Mouse (Mus musculus): ENCODE measurements around the gene Tmem51.

DNA sequence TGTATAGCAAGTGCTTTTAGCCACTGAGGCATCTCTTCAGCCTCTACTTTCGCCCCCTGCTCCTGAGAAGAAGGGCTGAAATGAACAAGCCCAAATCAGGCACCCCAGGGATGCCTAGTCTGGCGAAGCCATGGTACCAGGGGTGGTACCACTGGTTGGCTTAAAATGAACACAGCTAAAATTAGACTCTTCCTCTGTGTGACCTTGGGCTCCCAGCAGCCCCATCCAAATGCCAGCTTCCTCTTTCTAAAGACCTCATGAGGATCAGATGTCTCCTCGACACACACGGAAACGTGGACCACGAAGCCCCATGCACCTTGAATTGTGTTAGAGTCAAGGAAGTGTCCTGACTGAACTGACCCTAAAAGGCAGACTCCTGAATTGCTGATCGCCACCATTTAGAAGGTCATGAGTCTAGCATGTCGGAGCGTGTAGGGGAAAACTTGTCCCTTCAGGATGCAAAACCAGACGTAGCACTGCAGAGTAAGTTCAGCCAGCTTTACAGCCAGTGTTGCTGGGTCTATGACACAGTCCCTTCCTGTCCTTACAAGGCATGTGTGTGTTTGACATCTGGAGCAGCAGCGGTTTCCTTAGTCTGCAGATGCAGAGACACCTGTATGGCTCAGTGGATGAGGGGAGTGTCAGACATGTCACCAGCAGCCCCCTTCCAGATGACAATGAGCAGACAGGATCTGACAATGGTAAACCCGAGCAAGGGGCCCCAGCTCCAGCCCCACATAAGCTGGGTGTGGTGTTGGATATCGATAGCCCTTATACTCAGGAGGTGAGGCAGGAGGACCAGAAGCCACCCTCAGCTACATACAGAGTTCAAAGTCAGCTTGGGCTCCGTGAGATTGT lies 4.2 kb downstream of the Tmem51 start:
- no peak for TF ChIP-seq CTCF (IDR thresholded peaks at IDR 0.05; ENCODE audit: low read depth)
- TF ChIP-seq EP300 (IDR thresholded peaks at IDR 0.05; ENCODE audit: low read depth): no peak

Measured in heart, postnatal 0 days (tissue).